Mouse (Mus musculus) natural killer cell, adult 2 months (primary cell): ENCODE results near the gene Prrx2.

Source experiments
- DNase-seq, 2 experiments: peaks; one replicate each; pipeline ENCODE4 v3.0.0; 2022; ENCODE audit warnings: low spot score in 2 of 2

Gene Prrx2

GRCm38 (mm10) chr2:30870863-30871262 lies 36.1 kb downstream of the Prrx2 start:
- no peak for DNase-seq

- no peak for DNase-seq
These were observed 37.9 kb downstream of the Prrx2 start for GRCm38 (mm10) chr2:30872669-30873068.

- no peak for DNase-seq
These were observed 39.7 kb downstream of the Prrx2 start for GRCm38 (mm10) chr2:30874445-30874844.

GRCm38 (mm10) chr2:30875096-30875495 lies 40.3 kb downstream of the Prrx2 start:
- DNase-seq, result no peak

GRCm38 (mm10) chr2:30875621-30876432 lies 41.1 kb downstream of the Prrx2 start:
- DNase-seq, result no peak

GRCm38 (mm10) chr2:30879481-30879880 lies 44.7 kb downstream of the Prrx2 start:
- no peak for DNase-seq

- no peak for DNase-seq
These were observed 46.4 kb downstream of the Prrx2 start for GRCm38 (mm10) chr2:30881215-30881614.

GRCm38 (mm10) chr2:30884852-30885373 lies 50.1 kb downstream of the Prrx2 start:
- DNase-seq, result no peak

- no peak for DNase-seq
These were observed 50.8 kb downstream of the Prrx2 start for GRCm38 (mm10) chr2:30885453-30886163.

GRCm38 (mm10) chr2:30891002-30891401 lies 56.2 kb downstream of the Prrx2 start:
- DNase-seq, result peak in 1 of 2 experiments; percentile 33

GRCm38 (mm10) chr2:30893399-30893798 lies 58.6 kb downstream of the Prrx2 start:
- no peak for DNase-seq

GRCm38 (mm10) chr2:30893946-30894345 lies 59.2 kb downstream of the Prrx2 start:
- DNase-seq, result no peak

- no peak for DNase-seq
These were observed 62.5 kb downstream of the Prrx2 start for GRCm38 (mm10) chr2:30897291-30897690.

- no peak for DNase-seq
These were observed 64.8 kb downstream of the Prrx2 start for GRCm38 (mm10) chr2:30899397-30900069.

- DNase-seq, result no peak
These were observed 66.9 kb downstream of the Prrx2 start for GRCm38 (mm10) chr2:30901646-30902160.

GRCm38 (mm10) chr2:30902256-30902655 lies 67.5 kb downstream of the Prrx2 start:
- no peak for DNase-seq

- DNase-seq, result no peak
These were observed 68.3 kb downstream of the Prrx2 start for GRCm38 (mm10) chr2:30902726-30903722.

- DNase-seq, result no peak
These were observed 69.5 kb downstream of the Prrx2 start for GRCm38 (mm10) chr2:30904231-30904630.

- no peak for DNase-seq
These were observed 70.2 kb downstream of the Prrx2 start for GRCm38 (mm10) chr2:30904991-30905390.

- no peak for DNase-seq
These were observed 71.1 kb downstream of the Prrx2 start for GRCm38 (mm10) chr2:30905906-30906305.

- DNase-seq, result no peak
These were observed 71.9 kb downstream of the Prrx2 start for GRCm38 (mm10) chr2:30906641-30907040.
